Mouse (Mus musculus): ENCODE data around the gene Vmn1r157.
"Not testable (repeated sequence)": the region's sequence is repeated elsewhere in the genome, so short reads cannot be mapped to it uniquely, and the experiment has no call there.

Vmn1r157 gene

DNA sequence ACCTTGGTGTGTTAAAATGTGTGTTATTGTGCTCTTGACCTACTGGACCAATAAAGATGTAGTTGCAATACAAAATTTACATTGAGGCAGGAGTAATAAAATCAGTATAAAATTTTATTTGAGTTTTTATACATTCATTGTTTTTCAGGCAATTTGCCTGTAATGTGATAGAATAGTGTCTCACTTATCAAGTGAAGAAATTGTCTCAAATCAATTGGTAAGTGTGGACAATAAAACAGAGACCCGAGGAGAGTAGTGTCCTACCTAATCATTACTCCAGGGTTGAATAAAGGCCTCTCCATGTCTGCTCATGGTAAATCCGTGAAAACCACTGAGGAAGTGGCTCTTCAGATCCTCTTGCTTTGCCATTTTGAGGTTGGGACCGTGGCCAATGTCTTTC lies at the start of gene Vmn1r157:
Gene Vmn1r157 (plus strand): TSS at position 301 of the 400 bp plus-strand sequence.
- not testable (repeated sequence) for DNase-seq

DNA sequence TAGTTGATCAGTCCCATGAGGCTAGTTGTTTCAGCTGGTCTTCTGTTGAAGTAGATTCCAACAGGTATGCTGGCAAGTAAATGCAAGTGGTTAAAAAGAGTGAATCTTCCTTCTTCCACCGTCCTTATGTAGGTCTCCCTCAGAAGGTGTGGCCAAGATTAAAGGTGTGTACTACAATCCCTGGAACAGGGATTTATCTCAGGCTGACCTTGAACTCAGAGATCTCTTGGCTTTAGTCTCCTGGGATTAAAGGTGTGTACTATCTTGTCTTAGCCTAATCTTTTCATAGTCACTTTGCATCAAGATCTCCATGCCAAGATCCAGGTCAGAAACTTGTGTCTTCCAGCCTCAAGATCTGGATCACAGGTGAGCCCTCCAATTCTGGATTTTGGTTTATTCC lies 41.9 kb upstream of the Vmn1r157 start, which contains the start of gene Gm4567:
Gene Gm4567 (minus strand): TSS at position 101 of the 400 bp plus-strand sequence.
- DNase-seq = not testable (repeated sequence)

DNA sequence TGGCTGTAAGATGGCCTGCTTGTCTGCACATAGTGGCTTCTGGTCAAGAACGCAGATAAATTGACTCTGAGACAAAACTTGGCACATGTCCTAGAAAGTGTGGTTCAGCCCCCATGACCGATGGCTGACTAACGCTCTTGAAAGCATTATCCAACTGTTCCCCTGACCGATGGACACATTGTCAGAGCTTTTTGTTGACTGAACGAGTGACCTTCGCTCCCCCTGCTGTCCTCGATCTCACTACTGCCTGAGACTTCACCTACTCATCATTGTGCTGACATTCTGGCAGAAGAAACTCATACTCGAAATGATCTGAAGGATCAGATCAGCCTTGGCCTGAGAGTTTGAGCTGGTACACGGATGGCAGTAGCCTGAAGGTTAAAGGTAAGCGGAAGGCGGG lies 14.5 kb downstream of the Vmn1r157 start:
- DNase-seq = peak; percentile 54

DNA sequence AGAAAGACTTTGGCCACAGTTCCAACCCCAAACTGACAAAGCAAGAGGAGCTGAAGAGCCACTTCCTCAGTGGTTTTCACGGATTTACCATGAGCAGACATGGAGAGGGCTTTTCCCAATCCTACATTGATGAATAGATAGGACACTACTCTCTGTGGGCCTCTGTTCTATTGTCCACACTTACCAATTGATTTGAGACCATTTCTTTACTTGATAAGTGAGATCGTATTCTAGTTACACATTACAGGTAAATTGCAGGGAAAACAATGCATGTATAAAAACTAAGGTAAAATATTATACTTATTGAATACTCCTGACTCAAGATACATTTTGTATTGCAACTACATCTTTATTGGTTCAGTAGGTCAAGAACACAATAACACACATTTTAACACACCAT lies 29.2 kb downstream of the Vmn1r157 start, which contains the start of gene Vmn1r158:
Gene Vmn1r158 (minus strand): TSS at position 101 of the 400 bp plus-strand sequence.
- not testable (repeated sequence) for DNase-seq

All from heart, adult 11 months (tissue).